Mouse (Mus musculus) C2C12 (cell line): ENCODE measurements around the gene Mxra7. TPM values are rescaled to one million over a fixed set of nuclear protein-coding genes. Genes with fewer than 3 reads are reported as not detected.
A peak's percentile ranks its signal among the peaks of the same experiment; 100 is the strongest.

Experiments
- H3K27me3 ChIP-seq: one replicate; pipeline ENCODE4 v1.6.1; 2011; ENCODE audit not compliant: control insufficient read depth, insufficient read depth, insufficient read length
- H3K36me3 ChIP-seq: one replicate; pipeline ENCODE4 v1.6.1; 2011; ENCODE audit not compliant: control insufficient read depth, insufficient read depth
- H3K4me3 ChIP-seq: one replicate; pipeline ENCODE4 v1.5.1; 2011; ENCODE audit warnings: mild to moderate bottlenecking, control low read depth; ENCODE audit not compliant: poor library complexity, insufficient read depth, severe bottlenecking
- H3K79me2 ChIP-seq: one replicate; pipeline ENCODE4 v1.6.1; 2011; ENCODE audit not compliant: control insufficient read depth, insufficient read depth
- H3K79me3 ChIP-seq: one replicate; pipeline ENCODE4 v1.6.1; 2011; ENCODE audit warnings: low read depth, control low read depth
- H3ac ChIP-seq: one replicate; pipeline ENCODE3; 2011; ENCODE audit warnings: low read depth; ENCODE audit not compliant: control insufficient read depth, insufficient read length
- CEBPB ChIP-seq: IDR thresholded peaks from one replicate; pipeline ENCODE4 v1.6.1; 2011; ENCODE audit warnings: low read depth, mild to moderate bottlenecking, control low read depth, moderate library complexity
- CTCF ChIP-seq: IDR thresholded peaks from one replicate; pipeline ENCODE4 v1.5.1; 2011; ENCODE audit not compliant: control insufficient read depth, insufficient read depth, insufficient read length
- FOSL1 ChIP-seq: IDR thresholded peaks from one replicate; pipeline ENCODE4 v1.8.0; 2011; ENCODE audit warnings: mild to moderate bottlenecking, low read length; ENCODE audit not compliant: poor library complexity, insufficient read depth, severe bottlenecking
- MAX ChIP-seq: IDR thresholded peaks from one replicate; pipeline ENCODE4 v1.6.1; 2011; ENCODE audit warnings: mild to moderate bottlenecking, control low read depth
- MYOD1 ChIP-seq: IDR thresholded peaks from one replicate; pipeline ENCODE4 v1.6.1; 2011; ENCODE audit warnings: low read depth; ENCODE audit not compliant: control insufficient read depth, insufficient read length
- MYOG ChIP-seq: IDR thresholded peaks from one replicate; pipeline ENCODE4 v1.6.1; 2011; ENCODE audit not compliant: control insufficient read depth, insufficient read length; ENCODE audit errors: extremely low read depth
- USF1 ChIP-seq: IDR thresholded peaks from one replicate; pipeline ENCODE4 v1.6.1; 2011; ENCODE audit warnings: low read depth, mild to moderate bottlenecking, control low read depth, moderate library complexity
- polyA plus RNA-seq: library from polyadenylated mRNA; unstranded; fragments of >200 nt; fragmentation: generic; extraction: Trizol; gene quantifications from one replicate; pipeline ENCODE4 v1.2.1, GENCODE M21; 2012; ENCODE audit warnings: missing spikeins

The Mxra7 gene
- polyA plus RNA-seq, 1 experiment, result 70.2 TPM

DNA sequence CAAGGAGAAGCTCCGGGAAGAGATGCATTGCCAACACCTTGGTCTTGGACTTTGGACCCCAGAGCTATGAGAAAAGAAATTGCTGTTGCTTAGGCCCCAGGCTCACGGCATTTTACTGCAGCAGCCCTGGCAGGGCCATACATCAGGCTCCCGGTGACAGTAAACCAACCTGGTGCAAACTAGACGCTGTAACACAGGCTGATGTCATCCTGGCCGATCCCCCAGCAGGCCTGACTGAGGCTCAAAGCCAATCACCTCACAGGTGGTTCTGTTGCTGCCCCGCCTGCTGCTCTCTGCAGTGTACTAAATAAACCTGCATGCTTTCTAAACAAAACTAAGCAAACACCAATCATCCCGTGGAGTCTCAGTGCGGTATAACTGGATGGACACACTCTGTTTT lies 9.1 kb downstream of the Mxra7 start:
- TF ChIP-seq USF1 (no peak), CTCF (no peak), FOSL1 (no peak), MAX (no peak), CEBPB (no peak), MYOD1 (no peak), MYOG (no peak)
- peaks cover 26% of the 10 kb centered on the region for H3K36me3 ChIP-seq
- H3K79me2 ChIP-seq, result peaks cover 90% of the 10 kb centered on the region
- no peak overlapping the region for H3ac ChIP-seq
- no peaks in the 10 kb centered on the region for H3K27me3 ChIP-seq
- H3K79me3 ChIP-seq, result peaks cover 53% of the 10 kb centered on the region
- no peak overlapping the region for H3K4me3 ChIP-seq

DNA sequence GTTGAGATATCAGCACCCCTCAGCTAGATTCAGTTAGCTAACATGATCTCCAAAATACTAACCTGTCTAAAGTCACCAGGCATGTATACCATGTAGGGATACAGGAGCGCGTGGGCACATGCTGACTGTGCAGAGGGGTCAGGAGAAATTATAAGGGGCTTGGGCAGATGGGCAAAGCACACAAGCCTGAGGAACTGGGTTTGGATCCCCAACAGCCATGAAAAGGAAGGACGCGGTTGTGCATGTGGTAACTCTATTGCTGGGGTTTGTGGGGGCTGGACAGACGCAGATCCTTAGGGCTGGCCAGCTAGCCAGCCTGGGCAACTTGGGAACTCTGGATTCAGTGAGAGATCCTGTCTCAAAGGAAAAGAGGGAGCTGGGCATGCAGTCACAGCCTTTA lies 10.3 kb downstream of the Mxra7 start:
- Histone ChIP-seq H3K27me3 (no peaks in the 10 kb centered on the region), H3K4me3 (no peak overlapping the region), H3K79me3 (peaks cover 43% of the 10 kb centered on the region), H3ac (no peak overlapping the region), H3K36me3 (peaks cover 22% of the 10 kb centered on the region), H3K79me2 (peaks cover 78% of the 10 kb centered on the region)
- TF ChIP-seq CTCF, result no peak
- no peak for TF ChIP-seq FOSL1
- TF ChIP-seq MAX, result no peak
- TF ChIP-seq USF1, result no peak
- TF ChIP-seq MYOD1, result no peak
- no peak for TF ChIP-seq CEBPB
- no peak for TF ChIP-seq MYOG

DNA sequence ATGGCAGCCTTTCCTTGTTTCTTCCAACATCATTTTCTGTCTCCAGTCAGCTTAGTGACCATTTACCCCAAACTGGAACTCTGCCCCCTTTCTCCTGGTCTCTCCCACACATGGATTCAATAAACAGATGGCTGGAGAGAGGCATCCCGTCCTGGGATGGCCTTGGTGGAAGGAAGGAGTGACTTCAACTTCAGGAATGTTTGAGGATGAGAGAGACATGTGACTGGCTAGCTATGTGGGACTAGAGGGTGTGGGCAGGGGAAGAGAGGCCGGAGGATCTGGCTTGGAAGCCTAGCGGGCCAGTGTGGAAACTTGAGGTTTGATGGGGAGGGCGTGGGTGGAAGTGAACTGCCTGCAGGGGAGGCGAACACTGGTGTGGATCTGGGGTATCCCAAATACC lies 11.1 kb downstream of the Mxra7 start:
- H3K79me2 ChIP-seq, result peaks cover 70% of the 10 kb centered on the region
- no peak overlapping the region for H3K4me3 ChIP-seq
- H3ac ChIP-seq, result no peak overlapping the region
- no peaks in the 10 kb centered on the region for H3K27me3 ChIP-seq
- TF ChIP-seq MYOD1 (peak; percentile 28), MAX (peak; percentile 75), FOSL1 (no peak), USF1 (peak; percentile 94), CEBPB (no peak)
- peaks cover 37% of the 10 kb centered on the region for H3K79me3 ChIP-seq
- H3K36me3 ChIP-seq, result peaks cover 20% of the 10 kb centered on the region

- Histone ChIP-seq H3K4me3 (no peak overlapping the region), H3K79me3 (peaks cover 29% of the 10 kb centered on the region)
- TF ChIP-seq FOSL1, result no peak
Measured at GRCm38 (mm10) chr11:116814884-116815415, 12.9 kb downstream of the Mxra7 start.

GRCm38 (mm10) chr11:116814076-116814883 lies 13.6 kb downstream of the Mxra7 start:
- no peak overlapping the region for H3ac ChIP-seq
- H3K79me2 ChIP-seq, result peaks cover 46% of the 10 kb centered on the region
- no peak overlapping the region for H3K4me3 ChIP-seq
- no peaks in the 10 kb centered on the region for H3K27me3 ChIP-seq
- peaks cover 22% of the 10 kb centered on the region for H3K79me3 ChIP-seq
- TF ChIP-seq MYOD1, result no peak
- TF ChIP-seq MYOG, result no peak
- no peak for TF ChIP-seq CTCF
- TF ChIP-seq CEBPB, result no peak
- no peak for TF ChIP-seq USF1
- no peak for TF ChIP-seq MAX
- TF ChIP-seq FOSL1, result no peak
- H3K36me3 ChIP-seq, result peaks cover 27% of the 10 kb centered on the region

More at GRCm38 (mm10) chr11:116814884-116815415, 12.9 kb downstream of the Mxra7 start:
- peaks cover 25% of the 10 kb centered on the region for H3K36me3 ChIP-seq
- no peak overlapping the region for H3ac ChIP-seq
- H3K79me2 ChIP-seq, result peaks cover 53% of the 10 kb centered on the region
- no peaks in the 10 kb centered on the region for H3K27me3 ChIP-seq
